Mouse (Mus musculus): ENCODE results near the gene Duox1.

Gene Duox1

GRCm38 (mm10) chr2:122353765-122354164 lies 38.3 kb downstream of the Duox1 start:
- in situ Hi-C loops (cut with MboI, MseI), result no loop called here

GRCm38 (mm10) chr2:122354191-122354929 lies 38.9 kb downstream of the Duox1 start:
- in situ Hi-C loops (cut with MboI, MseI), result no loop called here

- in situ Hi-C loops (cut with MboI, MseI), result no loop called here
Observed at GRCm38 (mm10) chr2:122355389-122355788, 39.9 kb downstream of the Duox1 start.

GRCm38 (mm10) chr2:122356187-122356586 lies 40.7 kb downstream of the Duox1 start:
- in situ Hi-C loops (cut with MboI, MseI), result no loop called here

- in situ Hi-C loops (cut with MboI, MseI), result no loop called here
Observed at GRCm38 (mm10) chr2:122360310-122360709, 44.8 kb downstream of the Duox1 start.

- in situ Hi-C loops (cut with MboI, MseI), result no loop called here
Observed at GRCm38 (mm10) chr2:122361181-122361580, 45.7 kb downstream of the Duox1 start.

GRCm38 (mm10) chr2:122361868-122362621 lies 46.6 kb downstream of the Duox1 start:
- in situ Hi-C loops (cut with MboI, MseI), result no loop called here

GRCm38 (mm10) chr2:122362622-122363523 lies 47.4 kb downstream of the Duox1 start:
- in situ Hi-C loops (cut with MboI, MseI), result no loop called here

GRCm38 (mm10) chr2:122364352-122364944 lies 49.0 kb downstream of the Duox1 start:
- in situ Hi-C loops (cut with MboI, MseI), result no loop called here

- in situ Hi-C loops (cut with MboI, MseI), result no loop called here
Observed at GRCm38 (mm10) chr2:122365244-122365866, 49.9 kb downstream of the Duox1 start.

- in situ Hi-C loops (cut with MboI, MseI), result no loop called here
Observed at GRCm38 (mm10) chr2:122366039-122366438, 50.6 kb downstream of the Duox1 start.

- in situ Hi-C loops (cut with MboI, MseI), result no loop called here
Observed at GRCm38 (mm10) chr2:122366706-122367105, 51.2 kb downstream of the Duox1 start.

GRCm38 (mm10) chr2:122367181-122367580 lies 51.7 kb downstream of the Duox1 start:
- in situ Hi-C loops (cut with MboI, MseI), result no loop called here

GRCm38 (mm10) chr2:122367701-122368080 lies 52.2 kb downstream of the Duox1 start:
- in situ Hi-C loops (cut with MboI, MseI), result no loop called here

- in situ Hi-C loops (cut with MboI, MseI), result no loop called here
Observed at GRCm38 (mm10) chr2:122368081-122368971, 52.9 kb downstream of the Duox1 start.

- in situ Hi-C loops (cut with MboI, MseI), result no loop called here
Observed at GRCm38 (mm10) chr2:122368995-122369739, 53.7 kb downstream of the Duox1 start, which contains the start of gene Shf. TSS of gene Shf (minus strand) at chr2:122369162.

- in situ Hi-C loops (cut with MboI, MseI), result loop anchor here (5.0 kb wide), 2 partner anchors 297 to 377 kb away; no protein-coding TSS in a partner anchor
Observed at GRCm38 (mm10) chr2:122370101-122370750, 54.8 kb downstream of the Duox1 start.

GRCm38 (mm10) chr2:122372067-122372466 lies 56.6 kb downstream of the Duox1 start:
- in situ Hi-C loops (cut with MboI, MseI), result loop anchor here (5.0 kb wide), 2 partner anchors 295 to 375 kb away; no protein-coding TSS in a partner anchor

Data from T-helper 17 cell (primary cell).